Comparison of ENCODE assay signal across 8 mouse cellular contexts in genomic region chr17:24454756-24455522, GRCm38 (mm10). TPM values are rescaled to one million over a fixed set of nuclear protein-coding genes. Genes with fewer than 3 reads are reported as not detected.
DNase-seq lines count a peak whose midpoint lies in the region; ATAC-seq lines count a peak whose summit lies in the region.

No protein-coding gene starts in this region.

- H3K4me2 ChIP-seq in intestine, embryonic 14.5 days (ENCODE audit: low read length): peak overlapping the region; percentile 79

- WGBS in intestine, embryonic 14.5 days: under 1% methylated on average over 67 of the region's 67 CpGs

- peaks cover 20% of the 10 kb centered on the region for H3K36me3 ChIP-seq in intestine, embryonic 14.5 days (ENCODE audit: control insufficient read depth, insufficient read depth, low read length)

- ATAC-seq in intestine, embryonic 14.5 days (replicated peaks; ENCODE audit: low FRiP score, low TSS enrichment, low read depth): peak; percentile 93

- H3K4me3 ChIP-seq in intestine, embryonic 14.5 days (ENCODE audit: low read depth, low read length): peak overlapping the region; percentile 90

- no peaks in the 10 kb centered on the region for H3K9me3 ChIP-seq in intestine, embryonic 14.5 days (ENCODE audit: control insufficient read depth, low read length)

- peaks cover 8% of the 10 kb centered on the region for H3K4me1 ChIP-seq in intestine, embryonic 14.5 days (replicated peaks; ENCODE audit: control insufficient read depth, insufficient read depth, low read length)

- H3K9ac ChIP-seq in intestine, embryonic 14.5 days (ENCODE audit: low read length): peak overlapping the region; percentile 89

- peak; percentile 100 for DNase-seq in adrenal gland, adult (ENCODE audit: inconsistent age in 2 of 2, low spot score in 1 of 2)
- DNase-seq in embryo, embryonic 10.5 days (ENCODE audit: low spot score): peak; percentile 100
- peak; percentile 99 for DNase-seq in gastrocnemius, postnatal 14 days
- DNase-seq in intestine, embryonic 14.5 days (ENCODE audit: low spot score): peak; percentile 100
- DNase-seq in left cerebral cortex, postnatal 14 days (ENCODE audit: low spot score in 2 of 2): peak; percentile 99
- peak; percentile 99 for DNase-seq in mesoderm, embryonic 11.5 days (ENCODE audit: low read depth, low spot score)
- peak; percentile 98 to 99 for DNase-seq in right cerebral cortex, postnatal 36 days (ENCODE audit: low spot score in 2 of 2)
- DNase-seq in yolk sac, embryonic 10.5 days (ENCODE audit: low spot score): peak; percentile 100

- H3K27me3 ChIP-seq in intestine, embryonic 14.5 days (replicated peaks; ENCODE audit: control insufficient read depth, insufficient read depth, low read length): no peaks in the 10 kb centered on the region

- intact Hi-C loops in gastrocnemius, postnatal 14 days (cut with DNase I; ENCODE audit: low total_unique reads): no loop called here
- intact Hi-C loops in left cerebral cortex, postnatal 14 days (cut with DNase I): no loop called here

- H3K27ac ChIP-seq in intestine, embryonic 14.5 days (ENCODE audit: low read depth): peak overlapping the region; percentile 97

RNA-seq across cellular contexts. Expression of gene Dnase1l2, which starts 12.0 kb away (rescaled TPM):
- under 1 TPM; 0.76 to 0.89 TPM for total RNA-seq in gastrocnemius, postnatal 14 days (2021)
- polyA plus RNA-seq in intestine, embryonic 14.5 days (2014; fragmentation: Nextera tagmentation; extraction: Ambion mirVana): 2.4 TPM in 2 replicates
- total RNA-seq in left cerebral cortex, postnatal 14 days (2021): 1 to 10 TPM; 4.8 to 6.5 TPM

RNA-seq across cellular contexts. Expression of gene E4f1, which starts 15.2 kb away (rescaled TPM):
- 10 to 100 TPM in 1 of 2 experiments, 1 to 10 TPM in 1; 8.5 to 10.2 TPM for total RNA-seq in gastrocnemius, postnatal 14 days (2021)
- 23.2 and 23.8 TPM in 2 replicates for polyA plus RNA-seq in intestine, embryonic 14.5 days (2014; fragmentation: Nextera tagmentation; extraction: Ambion mirVana)
- 10 to 100 TPM; 31.2 to 33.1 TPM for total RNA-seq in left cerebral cortex, postnatal 14 days (2021)

RNA-seq across cellular contexts. Expression of gene Pgp, which starts 15.3 kb away (rescaled TPM):
- 10 to 100 TPM; 44.6 TPM for total RNA-seq in gastrocnemius, postnatal 14 days (2021)
- 73.1 and 81.0 TPM in 2 replicates for polyA plus RNA-seq in intestine, embryonic 14.5 days (2014; fragmentation: Nextera tagmentation; extraction: Ambion mirVana)
- 10 to 100 TPM; 70.6 to 74.9 TPM for total RNA-seq in left cerebral cortex, postnatal 14 days (2021)

RNA-seq across cellular contexts. Expression of gene Bricd5, which starts 18.7 kb away (rescaled TPM):
- total RNA-seq in gastrocnemius, postnatal 14 days (2021): under 1 TPM in 1 of 2 experiments, not detected in 1; 0.31 TPM
- 0.50 and 0.53 TPM in 2 replicates for polyA plus RNA-seq in intestine, embryonic 14.5 days (2014; fragmentation: Nextera tagmentation; extraction: Ambion mirVana)
- total RNA-seq in left cerebral cortex, postnatal 14 days (2021): 1 to 10 TPM; 1.7 to 1.8 TPM

RNA-seq across cellular contexts. Expression of gene Mlst8, which starts 23.9 kb away (rescaled TPM):
- 10 to 100 TPM; 10.7 to 11.6 TPM for total RNA-seq in gastrocnemius, postnatal 14 days (2021)
- 32.3 and 32.7 TPM in 2 replicates for polyA plus RNA-seq in intestine, embryonic 14.5 days (2014; fragmentation: Nextera tagmentation; extraction: Ambion mirVana)
- 10 to 100 TPM; 32.3 to 36.9 TPM for total RNA-seq in left cerebral cortex, postnatal 14 days (2021)

Comparison
In these comparisons a context has a peak if more than half of its experiments do, and no peak if none do; other contexts are left out.
1. Peak in every context shown above with its lines: DNase-seq, ATAC-seq, H3K4me3 ChIP-seq and H3K27ac ChIP-seq.